Mouse (Mus musculus) small intestine, adult 2 months (tissue): ENCODE measurements at regions not wholly inside any gene's neighbourhood (a gene's known extent, or its start where the extent isn't known, plus 50 kb on each side); places are given as distances from the start of the nearest gene placed in this dataset.

Experiments used
- H3K27ac ChIP-seq: fragments of 200-500 bp; 2 replicates; pipeline ENCODE4 v1.5.1; 2012; ENCODE audit warnings: low read depth, low read length, control low read depth, inconsistent platforms; ENCODE audit not compliant: insufficient read depth
- H3K27me3 ChIP-seq: fragments of 200-500 bp; 2 replicates; pipeline ENCODE4 v1.6.1; 2012; ENCODE audit warnings: mild to moderate bottlenecking, moderate library complexity, low read length, inconsistent platforms; ENCODE audit not compliant: control insufficient read depth, insufficient read depth
- H3K36me3 ChIP-seq: fragments of 200-500 bp; 2 replicates; pipeline ENCODE4 v1.6.1; 2012; ENCODE audit warnings: mild to moderate bottlenecking, low read length, control low read depth, inconsistent platforms; ENCODE audit not compliant: control insufficient read depth, insufficient read depth
- H3K4me1 ChIP-seq: fragments of 200-500 bp; 2 replicates; pipeline ENCODE4 v1.6.1; 2012; ENCODE audit warnings: low read length, inconsistent platforms, mixed read lengths; ENCODE audit not compliant: control insufficient read depth, insufficient read depth, insufficient read length
- H3K4me3 ChIP-seq: fragments of 200-500 bp; 2 replicates; pipeline ENCODE4 v1.5.1; 2012; ENCODE audit warnings: low read depth, mild to moderate bottlenecking, control low read depth, inconsistent platforms, low read length, moderate library complexity
- CTCF ChIP-seq: fragments of 200-500 bp; IDR thresholded peaks from 2 replicates; pipeline ENCODE4 v1.5.1; 2012; ENCODE audit warnings: low read depth, mild to moderate bottlenecking, control low read depth, inconsistent platforms, low read length, moderate library complexity, mixed read lengths; ENCODE audit not compliant: insufficient replicate concordance, insufficient read length; ENCODE audit errors: extremely low read depth
- POLR2A ChIP-seq: fragments of 200-500 bp; IDR thresholded peaks from 2 replicates; pipeline ENCODE4 v1.6.1; 2012; ENCODE audit warnings: low read depth, mild to moderate bottlenecking, control low read depth, inconsistent platforms, low read length, moderate library complexity
- WGBS: fragments of 180-500 bp; shearing (Covaris S2); methylation state at CpG from one replicate; pipeline ENCODE4 v1.1.7; 2018; 5-methylcytosine and 5-hydroxymethylcytosine counted together

- TF ChIP-seq POLR2A (no peak), CTCF (no peak)
Observed at GRCm38 (mm10) chr1:16815731-16816130, 722.6 kb upstream of the 4930444P10Rik start.

GRCm38 (mm10) chr1:16809370-16810150, 716.4 kb upstream of the 4930444P10Rik start:
- no peaks in the 10 kb centered on the region for H3K36me3 ChIP-seq
- TF ChIP-seq CTCF (no peak), POLR2A (no peak)
- H3K27ac ChIP-seq = no peak overlapping the region
- H3K27me3 ChIP-seq = no peaks in the 10 kb centered on the region
- no peaks in the 10 kb centered on the region for H3K4me1 ChIP-seq
- WGBS = 81% methylated on average over 10 of the region's 10 CpGs
- H3K4me3 ChIP-seq = no peak overlapping the region

More at GRCm38 (mm10) chr1:16815731-16816130, 722.6 kb upstream of the 4930444P10Rik start:
- Histone ChIP-seq H3K4me1 (no peaks in the 10 kb centered on the region), H3K27me3 (no peaks in the 10 kb centered on the region), H3K36me3 (no peaks in the 10 kb centered on the region), H3K4me3 (no peak overlapping the region), H3K27ac (no peak overlapping the region)

GRCm38 (mm10) chr1:16798292-16798691, 705.2 kb upstream of the 4930444P10Rik start:
- WGBS = 69% methylated on average over 6 of the region's 6 CpGs
- H3K27me3 ChIP-seq = no peaks in the 10 kb centered on the region
- H3K27ac ChIP-seq = no peak overlapping the region
- H3K4me1 ChIP-seq = no peaks in the 10 kb centered on the region
- H3K36me3 ChIP-seq = no peaks in the 10 kb centered on the region
- TF ChIP-seq CTCF = peak; percentile 62; the same call in 1 of the 2 replicates
- TF ChIP-seq POLR2A = no peak
- no peak overlapping the region for H3K4me3 ChIP-seq

GRCm38 (mm10) chr1:16796449-16796848, 703.3 kb upstream of the 4930444P10Rik start:
- TF ChIP-seq CTCF = no peak
- no peak for TF ChIP-seq POLR2A
- no peaks in the 10 kb centered on the region for H3K36me3 ChIP-seq
- 74% methylated on average over 1 of the region's 1 CpGs for WGBS
- no peaks in the 10 kb centered on the region for H3K4me1 ChIP-seq
- H3K4me3 ChIP-seq = no peak overlapping the region
- no peaks in the 10 kb centered on the region for H3K27me3 ChIP-seq
- H3K27ac ChIP-seq = no peak overlapping the region

GRCm38 (mm10) chr1:16790733-16791309, 697.7 kb upstream of the 4930444P10Rik start:
- Histone ChIP-seq H3K27ac (no peak overlapping the region), H3K4me1 (no peaks in the 10 kb centered on the region), H3K27me3 (no peaks in the 10 kb centered on the region), H3K4me3 (no peak overlapping the region), H3K36me3 (no peaks in the 10 kb centered on the region)
- TF ChIP-seq POLR2A (no peak), CTCF (no peak)
- 83% methylated on average over 4 of the region's 4 CpGs for WGBS

- Histone ChIP-seq H3K4me1 (no peaks in the 10 kb centered on the region), H3K27me3 (no peaks in the 10 kb centered on the region), H3K4me3 (no peak overlapping the region), H3K36me3 (no peaks in the 10 kb centered on the region), H3K27ac (no peak overlapping the region)
- 64% methylated on average over 1 of the region's 1 CpGs for WGBS
- TF ChIP-seq CTCF = no peak
- no peak for TF ChIP-seq POLR2A
Observed at GRCm38 (mm10) chr1:16779791-16780190, 686.7 kb upstream of the 4930444P10Rik start.

GRCm38 (mm10) chr1:16760951-16761350, 667.8 kb upstream of the 4930444P10Rik start:
- no peaks in the 10 kb centered on the region for H3K4me1 ChIP-seq
- no peak for TF ChIP-seq CTCF
- H3K27ac ChIP-seq = no peak overlapping the region
- no peak overlapping the region for H3K4me3 ChIP-seq
- 77% methylated on average over 1 of the region's 1 CpGs for WGBS
- H3K27me3 ChIP-seq = no peaks in the 10 kb centered on the region
- H3K36me3 ChIP-seq = no peaks in the 10 kb centered on the region
